Mouse (Mus musculus): ENCODE measurements around the gene A930018P22Rik.
"Not testable (repeated sequence)": the region's sequence is repeated elsewhere in the genome, so short reads cannot be mapped to it uniquely, and the experiment has no call there.

DNA sequence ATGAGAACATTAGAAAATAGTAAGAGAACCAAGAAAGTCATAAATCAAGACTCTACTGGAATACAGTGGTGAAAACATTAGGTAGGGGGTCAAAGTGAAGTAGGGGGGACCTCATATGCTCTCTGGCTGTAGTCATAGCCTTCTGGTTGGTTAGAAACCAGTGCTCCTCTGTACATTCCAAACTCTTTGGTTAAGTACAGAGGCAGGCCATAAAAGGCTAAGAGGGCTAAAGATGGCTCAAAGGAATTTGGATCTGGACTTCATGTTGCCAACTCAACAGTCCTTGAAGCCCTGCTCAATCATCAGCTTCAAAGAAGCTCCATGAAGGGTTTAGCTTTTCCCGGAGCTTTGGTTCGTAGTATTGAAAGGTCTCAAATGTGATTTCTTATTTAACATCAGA lies 13.5 kb upstream of the A930018P22Rik start:
- not testable (repeated sequence) for TF ChIP-seq CTCF (IDR thresholded peaks at IDR 0.05; ENCODE audit: borderline replicate concordance, insufficient read depth, low read length); POLR2A (IDR thresholded peaks at IDR 0.05; ENCODE audit: low read depth, low read length)

All from embryonic fibroblast, embryonic 13.5 days (primary cell).